In the genomic region with DNA sequence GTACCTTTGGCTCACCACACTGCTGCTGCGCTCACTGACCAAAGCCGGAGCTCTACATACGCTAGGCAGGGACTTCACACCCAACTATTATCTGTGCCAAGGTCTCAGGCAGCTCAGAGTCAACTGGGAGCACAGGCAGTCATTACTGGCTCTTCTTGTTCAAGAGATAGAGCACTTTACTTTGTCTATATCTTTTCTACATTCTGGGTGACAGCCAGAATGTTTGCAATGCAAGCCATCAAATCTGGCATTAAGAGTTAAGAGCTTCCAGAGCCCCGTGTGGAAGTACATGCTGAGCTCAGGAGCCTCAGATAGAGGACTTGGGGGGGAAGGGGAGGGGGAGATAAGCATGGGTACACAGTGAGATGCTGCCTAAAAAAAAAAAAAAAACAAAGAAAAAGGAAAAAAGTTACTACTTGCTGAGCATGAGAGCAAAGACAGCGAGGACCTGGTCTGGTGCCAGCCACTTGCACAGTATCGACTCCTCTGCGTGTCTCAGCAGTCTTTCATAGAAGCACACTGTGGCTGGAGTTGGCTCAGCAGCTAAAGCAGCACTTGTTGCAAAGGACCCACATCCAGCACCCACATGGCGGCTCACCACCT, we compare ENCODE assay signal across 15 mouse cellular contexts. TPM values are rescaled to one million over a fixed set of nuclear protein-coding genes. Genes with fewer than 3 reads are reported as not detected.
DNase-seq lines count a peak whose midpoint lies in the region; ATAC-seq lines count a peak whose summit lies in the region.
"Had no signal": no experiment of that assay in that cellular context is flagged by ENCODE, and none has a peak within 500 bp of the region (broad histone marks: within the 10 kb centered on the region; RNA-seq: fewer than 3 reads in every experiment).

No protein-coding gene starts in this region.

- no peak overlapping the region for H3K4me3 ChIP-seq in neural tube, embryonic 15.5 days (replicated peaks)
- H3K4me3 ChIP-seq: heart, adult 2 months; intestine, embryonic 15.5 days; lung, embryonic 15.5 days; midbrain, embryonic 12.5 days had no signal

- H3K36me3 ChIP-seq in neural tube, embryonic 15.5 days, result peaks cover 86% of the 10 kb centered on the region

- WGBS in neural tube, embryonic 15.5 days, result 90% methylated on average over 8 of the region's 8 CpGs

- intact Hi-C loops in left cerebral cortex, postnatal 4 days (cut with DNase I), result no loop called here

- H3K9me3 ChIP-seq in neural tube, embryonic 15.5 days (replicated peaks), result no peaks in the 10 kb centered on the region
- H3K9me3 ChIP-seq: intestine, embryonic 15.5 days; lung, embryonic 15.5 days had no signal

- no peaks in the 10 kb centered on the region for H3K4me1 ChIP-seq in neural tube, embryonic 15.5 days
- H3K4me1 ChIP-seq: intestine, embryonic 15.5 days; lung, embryonic 15.5 days; midbrain, embryonic 12.5 days had no signal

- no peak overlapping the region for H3K4me2 ChIP-seq in neural tube, embryonic 15.5 days
- H3K4me2 ChIP-seq: intestine, embryonic 15.5 days; lung, embryonic 15.5 days; midbrain, embryonic 12.5 days had no signal

- ATAC-seq in neural tube, embryonic 15.5 days (ENCODE audit: low FRiP score), result no peak
- ATAC-seq: intestine, embryonic 15.5 days; Patski had no signal

- H3K27ac ChIP-seq in neural tube, embryonic 15.5 days (replicated peaks), result no peak overlapping the region
- H3K27ac ChIP-seq: heart, adult 2 months; intestine, embryonic 15.5 days; lung, embryonic 15.5 days; midbrain, embryonic 12.5 days had no signal

- no peak overlapping the region for H3K9ac ChIP-seq in neural tube, embryonic 15.5 days (replicated peaks)
- H3K9ac ChIP-seq: intestine, embryonic 15.5 days; lung, embryonic 15.5 days; midbrain, embryonic 12.5 days had no signal

- peak; percentile 24 for DNase-seq in left cerebral cortex, postnatal 4 days
- DNase-seq in left cerebral cortex, adult 11 months (ENCODE audit: low spot score), result no peak
- DNase-seq in adrenal gland, adult 8-10 months, result peak; percentile 45
- peak; percentile 33 for DNase-seq in brain, adult 2 months (ENCODE audit: low read depth, low spot score)
- peak; percentile 62 for DNase-seq in heart, postnatal 4 days
- DNase-seq in layer of hippocampus, adult 8-10 months (ENCODE audit: low spot score in 2 of 2), result no peak
- DNase-seq: cerebellum, adult 2 months; kidney, postnatal 14 days; thymus, postnatal 14 days had no signal

- no peaks in the 10 kb centered on the region for H3K27me3 ChIP-seq in neural tube, embryonic 15.5 days (replicated peaks)
- H3K27me3 ChIP-seq: intestine, embryonic 15.5 days; lung, embryonic 15.5 days; midbrain, embryonic 12.5 days; Patski had no signal

RNA-seq across cellular contexts. Expression of a gene that starts 10.3 kb away (rescaled TPM):
- 10 to 100 TPM; 31.3 to 33.1 TPM for total RNA-seq in left cerebral cortex, postnatal 4 days (2021)
- total RNA-seq in adrenal gland, adult 8-10 months (2022), result 10 to 100 TPM; 19.9 to 27.9 (median 24.7) TPM
- total RNA-seq in heart, postnatal 4 days (2021), result 10 to 100 TPM; 28.5 to 29.9 TPM
- 48.6 and 49.2 TPM in 2 replicates for polyA plus RNA-seq in neural tube, embryonic 15.5 days (2015; fragmentation: Nextera tagmentation; extraction: Ambion mirVana)
- total RNA-seq in layer of hippocampus, adult 8-10 months (2022), result 10 to 100 TPM; 21.0 to 26.2 (median 23.3) TPM

RNA-seq across cellular contexts. Expression of a gene that starts 26.3 kb away (rescaled TPM):
- total RNA-seq in left cerebral cortex, postnatal 4 days (2021), result 10 to 100 TPM; 65.7 to 66.2 TPM
- 10 to 100 TPM; 44.9 to 78.1 (median 58.6) TPM for total RNA-seq in adrenal gland, adult 8-10 months (2022)
- total RNA-seq in heart, postnatal 4 days (2021), result 10 to 100 TPM; 42.0 to 46.8 TPM
- polyA plus RNA-seq in neural tube, embryonic 15.5 days (2015; fragmentation: Nextera tagmentation; extraction: Ambion mirVana), result 19.1 and 19.4 TPM in 2 replicates
- total RNA-seq in layer of hippocampus, adult 8-10 months (2022), result 10 to 100 TPM; 76.4 to 97.2 (median 89.0) TPM

RNA-seq across cellular contexts. Expression of a gene that starts 26.9 kb away (rescaled TPM):
- total RNA-seq in left cerebral cortex, postnatal 4 days (2021), result 100 to 1,000 TPM in 1 of 2 experiments, 10 to 100 TPM in 1; 95.8 to 108 TPM
- 100 to 1,000 TPM; 128 to 166 (median 148) TPM for total RNA-seq in adrenal gland, adult 8-10 months (2022)
- total RNA-seq in heart, postnatal 4 days (2021), result 100 to 1,000 TPM; 102 to 114 TPM
- 144 TPM in 2 replicates for polyA plus RNA-seq in neural tube, embryonic 15.5 days (2015; fragmentation: Nextera tagmentation; extraction: Ambion mirVana)
- total RNA-seq in layer of hippocampus, adult 8-10 months (2022), result 100 to 1,000 TPM; 101 to 125 (median 112) TPM

Comparison
In these comparisons a context has a peak if more than half of its experiments do, and no peak if none do; other contexts are left out.
1. DNase-seq: peak in left cerebral cortex, postnatal 4 days (single experiment), adrenal gland, adult 8-10 months (single experiment), brain, adult 2 months (single experiment) and heart, postnatal 4 days (single experiment); none in left cerebral cortex, adult 11 months (single experiment) and layer of hippocampus, adult 8-10 months (0 of 2).